ENCODE assay signal across 22 mouse cellular contexts in the genomic region with DNA sequence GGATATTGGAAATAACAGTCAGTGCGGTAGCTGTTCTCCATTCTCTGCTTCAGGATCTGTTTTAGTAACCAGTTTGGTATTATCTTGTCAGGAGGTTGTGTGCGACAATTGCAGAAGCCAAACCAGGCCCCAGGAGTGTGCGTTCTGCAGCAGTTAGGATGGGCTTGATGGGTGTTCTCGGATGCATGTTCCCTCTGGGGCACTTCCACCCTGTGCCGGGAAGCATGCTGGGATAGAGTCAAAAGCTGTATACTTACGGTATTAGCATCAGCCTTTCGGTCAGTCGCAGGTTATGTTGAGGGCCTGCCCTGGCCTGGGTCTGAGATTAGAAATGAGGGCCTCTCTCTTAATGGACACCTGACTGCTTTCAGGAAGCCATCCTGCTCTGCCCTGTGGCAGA. TPM values are rescaled to one million over a fixed set of nuclear protein-coding genes. Genes with fewer than 3 reads are reported as not detected.
A peak's percentile ranks its signal among the peaks of the same experiment; 100 is the strongest.
DNase-seq lines count a peak whose midpoint lies in the region; ATAC-seq and TF ChIP-seq lines count a peak whose summit lies in the region.
"Had no signal": no experiment of that assay in that cellular context is flagged by ENCODE, and none has a peak within 500 bp of the region (broad histone marks: within the 10 kb centered on the region; RNA-seq: fewer than 3 reads in every experiment).

No protein-coding gene starts in this region.

- TF ChIP-seq CTCF in heart, postnatal 0 days (IDR thresholded peaks at IDR 0.05; ENCODE audit: low read depth), result no peak
- TF ChIP-seq CTCF in spleen, adult 2 months (IDR thresholded peaks at IDR 0.05; ENCODE audit: extremely low read depth, insufficient read depth, insufficient read length, insufficient replicate concordance), result no peak

- no peaks in the 10 kb centered on the region for H3K9me3 ChIP-seq in heart, postnatal 0 days (replicated peaks; ENCODE audit: control insufficient read depth, low read length)
- no peaks in the 10 kb centered on the region for H3K9me3 ChIP-seq in heart, embryonic 11.5 days (replicated peaks; ENCODE audit: control insufficient read depth, low read length)
- H3K9me3 ChIP-seq in liver, embryonic 13.5 days (replicated peaks), result no peaks in the 10 kb centered on the region
- H3K9me3 ChIP-seq: forebrain, embryonic 10.5 days; G1E; hindbrain, embryonic 10.5 days; stomach, embryonic 15.5 days had no signal

- 0 out of 2 replicates have a peak overlapping the region, but pooled peaks have one; percentile 13 for H3K9ac ChIP-seq in heart, postnatal 0 days (replicated peaks; ENCODE audit: low read depth, low read length)
- H3K9ac ChIP-seq in heart, embryonic 11.5 days (ENCODE audit: low read depth, low read length), result no peak overlapping the region; the same call in 1 of the 2 replicates
- H3K9ac ChIP-seq in liver, embryonic 13.5 days, result no peak overlapping the region
- H3K9ac ChIP-seq: liver, embryonic 14.5 days; stomach, embryonic 15.5 days had no signal

- no peak overlapping the region for H3K27ac ChIP-seq in heart, postnatal 0 days (ENCODE audit: low read depth)
- H3K27ac ChIP-seq in heart, embryonic 11.5 days (ENCODE audit: low read depth, low read length), result no peak overlapping the region
- H3K27ac ChIP-seq in spleen, adult 2 months (ENCODE audit: insufficient read depth, low read length), result peak overlapping the region; percentile 98
- H3K27ac ChIP-seq in liver, embryonic 13.5 days, result peak overlapping the region; percentile 72; the same call in 1 of the 2 replicates
- H3K27ac ChIP-seq: forebrain, embryonic 10.5 days; hindbrain, embryonic 10.5 days; hindbrain, postnatal 0 days; liver, embryonic 14.5 days; stomach, embryonic 15.5 days had no signal

- TF ChIP-seq EP300 in heart, postnatal 0 days (IDR thresholded peaks at IDR 0.05; ENCODE audit: low read depth), result no peak

- WGBS in heart, postnatal 0 days, result 75% methylated on average over 8 of the region's 8 CpGs
- WGBS in heart, embryonic 11.5 days (ENCODE audit: insufficient replicate concordance), result 80% methylated on average over 8 of the region's 8 CpGs
- 86% methylated on average over 8 of the region's 8 CpGs for WGBS in spleen, adult 2 months
- WGBS in liver, embryonic 13.5 days (ENCODE audit: insufficient replicate concordance), result 76% methylated on average over 8 of the region's 8 CpGs

- TF ChIP-seq POLR2A in spleen, adult 2 months (IDR thresholded peaks at IDR 0.05; ENCODE audit: low read depth, low read length), result no peak

- no peaks in the 10 kb centered on the region for H3K27me3 ChIP-seq in heart, postnatal 0 days (ENCODE audit: control insufficient read depth, insufficient read depth, low read length)
- H3K27me3 ChIP-seq in heart, embryonic 11.5 days (ENCODE audit: control insufficient read depth, insufficient read depth, low read length), result no peaks in the 10 kb centered on the region
- no peaks in the 10 kb centered on the region for H3K27me3 ChIP-seq in spleen, adult 2 months (ENCODE audit: control insufficient read depth, insufficient read depth, low read length)
- no peaks in the 10 kb centered on the region for H3K27me3 ChIP-seq in liver, embryonic 13.5 days
- H3K27me3 ChIP-seq: stomach, embryonic 15.5 days had no signal

- DNase-seq in heart, postnatal 0 days (ENCODE audit: low spot score), result no peak
- no peak for DNase-seq in spleen, adult 2 months (ENCODE audit: low read depth in 1 of 2, low spot score in 2 of 2)
- no peak for DNase-seq in spleen, postnatal 4 days (ENCODE audit: low spot score in 2 of 2)
- no peak for DNase-seq in liver, embryonic 13.5 days
- no peak for DNase-seq in embryo, embryonic 11 days
- no peak for DNase-seq in right cerebral cortex, postnatal 10 days (ENCODE audit: low spot score in 2 of 2)
- DNase-seq: adrenal gland, postnatal 14 days; cerebellum, adult 11-12 months; cerebellum, postnatal 36 days; heart, adult 18-20 months; kidney, postnatal 10 days; left cerebral cortex, postnatal 4 days; lung, postnatal 14 days; thymus, adult 18-20 months had no signal

- peaks cover 6% of the 10 kb centered on the region for H3K36me3 ChIP-seq in heart, postnatal 0 days (replicated peaks; ENCODE audit: control insufficient read depth, insufficient read depth, low read length)
- H3K36me3 ChIP-seq in heart, embryonic 11.5 days (ENCODE audit: control insufficient read depth, insufficient read depth, low read length), result no peaks in the 10 kb centered on the region; the same call in none of the 2 replicates
- peaks cover 20% of the 10 kb centered on the region for H3K36me3 ChIP-seq in spleen, adult 2 months (ENCODE audit: control insufficient read depth, insufficient read depth, low read length)
- H3K36me3 ChIP-seq in liver, embryonic 13.5 days, result peaks cover 17% of the 10 kb centered on the region

- ATAC-seq in heart, postnatal 0 days (ENCODE audit: insufficient read depth, low read depth), result no peak
- ATAC-seq in heart, embryonic 11.5 days (replicated peaks; ENCODE audit: insufficient number of reproducible peaks, low FRiP score, low TSS enrichment), result no peak
- ATAC-seq in liver, embryonic 13.5 days (ENCODE audit: low read depth), result no peak
- ATAC-seq: hindbrain, postnatal 0 days; intestine, postnatal 0 days had no signal

- H3K4me3 ChIP-seq in heart, postnatal 0 days (ENCODE audit: low read depth, low read length), result no peak overlapping the region
- H3K4me3 ChIP-seq in heart, embryonic 11.5 days (ENCODE audit: low read depth, low read length), result no peak overlapping the region
- no peak overlapping the region for H3K4me3 ChIP-seq in spleen, adult 2 months (ENCODE audit: extremely low read depth, insufficient read depth, insufficient read length)
- H3K4me3 ChIP-seq in liver, embryonic 13.5 days (replicated peaks), result no peak overlapping the region
- H3K4me3 ChIP-seq: forebrain, embryonic 10.5 days; hindbrain, embryonic 10.5 days; stomach, embryonic 15.5 days had no signal

- H3K4me1 ChIP-seq in heart, postnatal 0 days (ENCODE audit: control insufficient read depth, insufficient read depth), result peaks cover 60% of the 10 kb centered on the region
- peaks cover 54% of the 10 kb centered on the region for H3K4me1 ChIP-seq in heart, embryonic 11.5 days (ENCODE audit: control insufficient read depth, insufficient read depth, low read length)
- peaks cover 46% of the 10 kb centered on the region; the same call in 1 of the 2 replicates for H3K4me1 ChIP-seq in spleen, adult 2 months (ENCODE audit: control insufficient read depth, insufficient read depth, insufficient read length)
- H3K4me1 ChIP-seq in liver, embryonic 13.5 days (replicated peaks), result peaks cover 61% of the 10 kb centered on the region

- no peak overlapping the region for H3K4me2 ChIP-seq in heart, postnatal 0 days (ENCODE audit: low read depth, low read length)
- no peak overlapping the region for H3K4me2 ChIP-seq in heart, embryonic 11.5 days
- no peak overlapping the region for H3K4me2 ChIP-seq in liver, embryonic 13.5 days
- H3K4me2 ChIP-seq: stomach, embryonic 15.5 days had no signal

RNA-seq across cellular contexts. Expression of a gene that starts 28.7 kb away (rescaled TPM):
- 22.0 and 28.8 TPM in 2 replicates for total RNA-seq in heart, postnatal 0 days (2014; rRNA removed; ENCODE audit: low replicate concordance)
- polyA plus RNA-seq in heart, postnatal 0 days (2015; fragmentation: Nextera tagmentation; extraction: Ambion mirVana), result 36.5 and 37.9 TPM in 2 replicates
- 43.5 and 46.7 TPM in 2 replicates for polyA plus RNA-seq in heart, embryonic 11.5 days (2014; fragmentation: Nextera tagmentation; extraction: Ambion mirVana)
- 83.8 and 110 TPM in 2 replicates for polyA plus RNA-seq in spleen, adult 2 months (2012; rRNA removed)
- 35.3 and 43.9 TPM in 2 replicates for polyA plus RNA-seq in liver, embryonic 13.5 days (2015; fragmentation: Nextera tagmentation; extraction: Ambion mirVana)

RNA-seq across cellular contexts. Expression of a gene that starts 49.8 kb away (rescaled TPM):
- 1.2 and 1.9 TPM in 2 replicates for total RNA-seq in heart, postnatal 0 days (2014; rRNA removed; ENCODE audit: low replicate concordance)
- polyA plus RNA-seq in heart, postnatal 0 days (2015; fragmentation: Nextera tagmentation; extraction: Ambion mirVana), result 0.29 and 0.36 TPM in 2 replicates
- 0.97 and 2.1 TPM in 2 replicates for polyA plus RNA-seq in heart, embryonic 11.5 days (2014; fragmentation: Nextera tagmentation; extraction: Ambion mirVana)
- 5.3 and 6.7 TPM in 2 replicates for polyA plus RNA-seq in spleen, adult 2 months (2012; rRNA removed)
- polyA plus RNA-seq in liver, embryonic 13.5 days (2015; fragmentation: Nextera tagmentation; extraction: Ambion mirVana), result 1.6 TPM in 2 replicates

Comparison
In these comparisons a context has a peak if more than half of its experiments do, and no peak if none do; other contexts are left out.
1. H3K27ac ChIP-seq: peak in spleen, adult 2 months (single experiment) and liver, embryonic 13.5 days (single experiment); none in heart, postnatal 0 days (single experiment) and heart, embryonic 11.5 days (single experiment).